Mouse (Mus musculus) inflammation-experienced regulatory T-cells, adult 6 months (primary cell): ENCODE data around the gene Arrdc2. TPM values are rescaled to one million over a fixed set of nuclear protein-coding genes. Genes with fewer than 3 reads are reported as not detected.
A peak's percentile ranks its signal among the peaks of the same experiment; 100 is the strongest.
"Not testable (repeated sequence)": the region's sequence is repeated elsewhere in the genome, so short reads cannot be mapped to it uniquely, and the experiment has no call there.

Experiments
- ATAC-seq: one replicate; pipeline ENCODE4 v1.8.0; 2017
- polyA plus RNA-seq, 3 experiments: library from polyadenylated mRNA; unstranded; fragments of 100-300 nt; shearing (Covaris generic); gene quantifications; one replicate each; pipeline ENCODE4 v1.2.1; 2017

The Arrdc2 gene
- polyA plus RNA-seq, 3 experiments from 2014 or later = 1.9 to 7.8 (median 3.7) TPM

DNA sequence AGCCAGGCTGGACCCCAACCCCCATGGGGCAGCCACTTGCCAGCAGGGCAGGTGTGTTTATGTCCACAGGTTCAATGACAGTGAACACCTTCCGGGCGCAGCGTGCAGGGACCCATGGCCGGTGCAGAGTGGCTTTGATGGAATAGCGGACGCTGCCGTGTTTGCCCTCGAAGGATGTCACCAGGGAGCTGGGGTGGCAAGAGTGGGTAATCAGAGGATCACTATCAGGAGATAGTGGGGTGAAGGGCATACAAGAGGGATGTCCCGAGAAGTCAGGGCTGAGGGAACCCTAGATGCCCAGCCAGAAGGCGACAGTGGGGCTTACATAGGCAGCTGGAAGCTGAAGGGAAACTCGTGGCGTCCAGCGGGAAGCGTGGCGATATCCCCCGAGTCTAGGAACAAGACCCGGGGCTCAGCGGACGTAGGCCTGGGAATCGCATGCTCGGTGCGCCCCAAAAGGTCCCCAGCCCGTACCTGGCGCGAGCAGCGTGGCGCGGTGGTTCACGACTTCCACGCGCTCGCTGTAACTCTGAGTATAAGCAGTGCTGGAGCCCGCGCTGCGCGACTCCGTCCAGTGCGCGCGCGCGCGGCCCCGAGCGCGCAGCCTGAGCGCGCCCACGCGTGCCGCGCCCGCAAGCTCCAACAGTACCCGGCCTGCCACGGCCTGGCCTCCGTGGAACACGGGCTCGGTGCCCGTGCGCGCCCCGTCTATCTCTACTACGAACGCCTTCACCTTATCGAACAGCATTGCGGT lies 689 bp downstream of the Arrdc2 start:
- ATAC-seq = peak; percentile 15

DNA sequence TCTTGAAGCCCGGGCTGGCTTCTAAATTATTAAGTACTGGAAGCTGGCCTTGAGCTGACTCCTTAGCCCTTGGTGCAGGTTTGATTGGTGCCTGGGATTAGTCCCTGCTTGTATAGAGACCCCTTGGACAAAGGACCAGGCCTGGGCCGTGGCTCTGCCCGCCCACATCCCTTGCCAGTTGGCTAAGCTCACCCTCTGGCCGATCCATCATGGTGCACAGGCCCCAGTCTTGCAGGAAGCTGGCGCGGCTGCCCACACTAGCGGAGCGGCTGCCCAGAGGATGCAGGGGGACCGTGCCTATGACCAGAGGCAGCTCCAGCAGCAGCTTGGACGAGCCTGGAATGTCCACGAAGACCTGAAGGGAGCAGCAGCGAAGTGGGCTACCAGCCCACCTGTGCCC lies 2.9 kb downstream of the Arrdc2 start:
- no peak for ATAC-seq

DNA sequence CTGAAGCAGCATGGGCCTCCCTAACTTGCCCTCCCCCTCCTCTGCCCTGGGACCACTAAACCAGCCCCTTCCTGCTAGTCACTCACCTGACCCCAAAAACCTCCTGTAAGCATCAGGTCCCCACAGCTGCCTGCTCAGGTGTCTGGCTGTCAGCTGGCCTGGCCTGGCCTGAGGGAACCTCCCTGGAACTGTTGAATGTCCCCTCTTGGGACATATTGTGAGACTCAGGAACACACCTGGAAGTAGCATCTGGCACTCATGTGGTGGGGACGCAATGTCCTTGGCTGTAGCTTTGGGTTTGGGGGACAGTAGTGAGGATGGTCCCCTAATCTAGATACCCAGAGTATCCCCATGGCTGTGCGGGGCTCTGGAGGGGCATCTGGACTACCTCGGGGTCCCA lies 5.4 kb downstream of the Arrdc2 start:
- ATAC-seq = no peak

DNA sequence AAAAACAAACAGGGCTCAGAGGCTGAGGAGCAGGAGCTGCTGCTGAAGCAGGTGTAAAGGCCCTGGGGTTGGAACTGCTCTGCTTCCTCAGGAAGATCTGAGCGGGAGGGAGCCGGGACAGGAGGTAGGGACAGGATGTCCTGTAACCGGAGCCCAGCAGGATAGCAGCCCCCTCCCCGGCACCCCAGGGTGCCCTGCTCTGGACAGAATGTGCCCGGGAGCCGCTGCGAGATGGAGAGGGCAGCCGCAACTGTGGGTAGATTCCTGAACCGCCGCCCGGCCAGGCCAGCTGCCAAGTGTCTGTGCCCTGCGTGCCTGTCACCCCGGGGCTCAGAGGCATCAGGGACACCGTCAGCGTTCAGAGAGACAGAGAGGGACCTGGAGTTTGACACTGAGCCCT lies 6.0 kb downstream of the Arrdc2 start:
- ATAC-seq = no peak

DNA sequence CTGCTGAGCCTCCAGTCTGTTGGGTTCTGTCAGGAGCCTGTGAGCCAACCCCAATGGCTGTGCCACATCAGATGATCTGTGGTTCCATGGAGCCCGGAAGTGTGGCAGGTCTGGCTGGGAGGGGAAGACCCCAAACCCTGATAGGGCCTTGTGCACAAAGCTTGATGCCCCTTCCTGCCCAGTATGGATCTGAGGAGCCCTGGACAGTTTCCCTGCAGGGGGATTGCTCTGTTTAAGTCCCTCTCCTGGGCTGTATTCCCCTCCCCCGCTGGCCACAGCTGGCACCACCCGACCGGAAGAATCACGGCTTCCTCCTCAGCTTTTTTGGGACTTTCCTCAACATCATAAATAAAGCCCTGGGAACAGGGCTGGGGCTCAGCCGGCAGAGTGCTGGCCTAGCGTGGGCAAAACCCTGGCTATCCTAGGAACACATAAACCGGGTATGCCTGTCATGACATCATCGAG lies 6.5 kb downstream of the Arrdc2 start:
- ATAC-seq = peak; percentile 90

DNA sequence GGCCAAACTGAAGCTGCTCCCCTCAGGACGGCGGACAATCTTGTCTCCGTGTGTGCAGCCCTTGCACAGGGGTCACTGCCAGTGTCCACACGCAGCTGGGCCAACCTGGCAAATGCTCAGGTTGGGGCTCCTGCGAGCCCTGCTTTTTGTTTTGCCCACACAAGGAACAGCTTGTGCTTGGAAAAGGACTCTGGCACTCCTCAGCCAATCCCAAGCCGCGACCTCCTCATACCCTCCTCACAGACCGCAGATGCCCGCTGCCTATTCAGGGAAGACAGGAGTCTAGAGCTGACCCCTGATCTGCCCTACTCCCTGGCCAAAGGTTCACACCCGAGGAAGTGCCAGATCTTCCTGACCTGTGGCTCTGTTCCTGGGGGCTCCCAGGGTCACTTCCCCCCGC lies 7.1 kb downstream of the Arrdc2 start:
- ATAC-seq = no peak

DNA sequence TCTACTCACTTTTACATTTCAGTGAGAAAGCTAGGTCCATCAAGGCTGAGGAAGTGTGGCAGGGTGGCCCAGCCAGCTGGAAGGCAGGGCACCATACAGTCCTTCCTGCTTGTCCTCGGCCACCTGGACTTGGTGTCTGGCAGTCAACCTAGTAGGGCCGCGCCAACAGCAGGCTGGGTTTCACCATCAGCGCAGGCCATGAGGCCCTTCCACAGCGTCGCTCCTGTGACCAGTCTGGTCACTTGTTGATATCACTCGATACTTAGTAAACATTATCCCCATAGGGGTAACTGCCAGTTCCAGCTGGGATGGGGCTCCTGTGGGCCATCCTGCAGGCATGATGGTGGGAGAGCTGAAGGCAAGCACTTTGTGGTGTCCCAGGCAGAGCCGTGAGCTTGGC lies 8.0 kb downstream of the Arrdc2 start:
- ATAC-seq = no peak

DNA sequence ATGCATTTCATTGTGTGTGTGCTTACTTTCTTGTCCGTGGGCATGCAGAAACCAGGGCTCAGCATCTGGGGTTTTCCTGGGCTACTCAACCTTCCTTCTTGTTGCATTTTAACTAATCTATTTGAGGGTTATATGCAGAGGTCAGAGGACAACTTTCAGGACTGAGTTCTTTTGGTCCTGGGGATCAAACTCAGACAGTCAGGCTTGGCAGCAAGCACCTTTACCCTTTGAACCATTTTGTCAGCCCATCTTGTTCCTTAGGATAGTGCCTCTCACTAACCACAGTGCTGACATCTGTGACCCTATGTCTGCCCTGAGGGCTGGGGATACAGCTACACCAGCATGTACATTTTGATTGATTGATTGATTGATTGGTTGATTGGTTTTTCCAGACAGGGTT lies 11.7 kb downstream of the Arrdc2 start:
- ATAC-seq = no peak

DNA sequence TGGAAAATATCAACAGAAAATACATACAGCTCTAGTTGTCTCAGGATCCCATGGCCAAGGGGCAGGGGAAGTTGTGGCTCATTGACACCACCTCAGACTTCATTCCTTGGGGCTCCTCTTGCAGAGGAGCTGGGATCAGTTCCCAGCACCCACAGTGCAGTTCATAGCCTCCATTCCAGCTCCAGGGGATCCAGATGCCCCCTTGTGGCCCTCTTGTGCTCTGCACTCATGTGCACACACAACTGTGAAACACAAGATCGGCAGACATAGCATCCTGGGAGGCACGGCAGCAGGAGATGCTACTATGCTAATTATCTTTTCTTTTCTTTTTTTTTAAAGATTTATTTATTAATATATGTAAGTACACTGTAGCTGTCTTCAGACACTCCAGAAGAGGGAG lies 12.5 kb downstream of the Arrdc2 start:
- no peak for ATAC-seq

DNA sequence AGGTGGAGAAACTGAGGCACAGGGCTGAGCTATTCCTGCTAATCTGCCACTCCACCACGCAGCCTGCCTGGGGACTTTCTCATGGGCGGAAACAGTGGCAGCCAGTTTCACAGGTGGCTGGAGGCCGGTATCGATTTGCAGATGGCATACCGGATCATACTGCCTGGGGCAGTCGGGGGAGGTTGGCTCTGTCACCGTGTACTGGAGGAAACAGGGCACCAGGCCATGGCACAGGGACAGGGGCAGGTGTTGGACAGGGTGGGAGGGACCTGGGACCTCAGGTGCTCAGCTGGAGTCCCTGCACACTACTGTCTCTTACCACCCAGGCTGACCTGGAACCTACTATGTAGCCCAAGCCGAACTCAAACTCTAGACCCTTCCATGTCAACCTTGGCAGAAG lies 13.7 kb downstream of the Arrdc2 start:
- ATAC-seq = no peak

DNA sequence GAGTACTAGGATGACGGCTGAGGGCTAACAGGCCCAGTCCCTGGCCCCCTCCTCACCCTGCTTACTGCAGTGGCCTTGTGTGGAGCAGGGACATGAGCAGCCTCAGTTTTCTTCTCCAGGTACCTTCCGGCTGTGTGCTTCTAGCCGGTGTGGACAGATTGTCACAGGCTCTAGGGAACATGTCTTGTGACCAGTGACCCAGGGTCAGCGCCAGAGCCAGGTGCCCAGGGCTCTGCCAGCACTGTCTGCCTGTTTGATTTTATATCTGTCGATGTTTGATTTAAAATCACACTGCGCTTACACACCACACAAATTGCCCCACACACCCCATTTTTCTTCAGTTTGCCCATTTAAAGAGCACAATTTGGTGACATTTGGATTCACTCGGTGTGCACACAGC lies 15.7 kb downstream of the Arrdc2 start:
- ATAC-seq = no peak

DNA sequence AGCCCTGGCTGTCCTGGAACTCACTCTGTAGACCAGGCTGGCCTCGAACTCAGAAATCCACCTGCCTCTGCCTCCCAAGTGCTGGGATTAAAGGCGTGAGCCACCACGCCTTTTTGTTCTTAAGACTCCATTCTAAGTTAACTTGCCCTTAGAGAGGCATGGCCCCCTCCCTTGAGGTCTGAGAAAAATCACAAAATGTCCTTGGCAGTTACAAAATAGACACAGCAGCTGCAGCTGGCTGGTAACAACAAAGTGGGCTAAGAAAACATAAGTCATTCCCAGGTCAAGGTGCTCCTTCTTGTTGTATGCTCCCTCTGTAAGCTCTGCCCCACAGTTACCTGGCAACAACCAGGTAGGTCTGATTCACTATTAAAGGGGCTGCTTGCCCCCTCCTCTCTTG lies 16.9 kb downstream of the Arrdc2 start:
- not testable (repeated sequence) for ATAC-seq

DNA sequence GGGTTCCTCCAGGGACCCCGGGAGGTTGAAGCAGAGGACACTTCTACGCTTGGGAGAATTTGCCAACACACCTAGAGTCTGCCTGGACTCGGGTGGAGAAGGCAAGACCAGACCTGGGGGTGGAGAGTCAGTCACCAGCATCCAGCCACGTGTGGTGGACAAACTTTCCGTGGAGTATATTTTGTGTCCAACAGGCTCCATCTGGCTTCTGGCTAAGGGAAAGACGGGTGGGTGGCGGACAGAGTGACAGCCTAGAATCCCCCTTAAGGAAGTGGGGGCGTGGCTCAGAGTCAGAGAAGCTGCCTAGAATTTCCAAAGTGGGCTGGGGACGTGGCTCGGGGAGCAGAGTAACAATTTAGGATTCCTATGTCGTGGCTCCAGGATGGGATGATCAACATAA lies 17.5 kb downstream of the Arrdc2 start:
- ATAC-seq = no peak

DNA sequence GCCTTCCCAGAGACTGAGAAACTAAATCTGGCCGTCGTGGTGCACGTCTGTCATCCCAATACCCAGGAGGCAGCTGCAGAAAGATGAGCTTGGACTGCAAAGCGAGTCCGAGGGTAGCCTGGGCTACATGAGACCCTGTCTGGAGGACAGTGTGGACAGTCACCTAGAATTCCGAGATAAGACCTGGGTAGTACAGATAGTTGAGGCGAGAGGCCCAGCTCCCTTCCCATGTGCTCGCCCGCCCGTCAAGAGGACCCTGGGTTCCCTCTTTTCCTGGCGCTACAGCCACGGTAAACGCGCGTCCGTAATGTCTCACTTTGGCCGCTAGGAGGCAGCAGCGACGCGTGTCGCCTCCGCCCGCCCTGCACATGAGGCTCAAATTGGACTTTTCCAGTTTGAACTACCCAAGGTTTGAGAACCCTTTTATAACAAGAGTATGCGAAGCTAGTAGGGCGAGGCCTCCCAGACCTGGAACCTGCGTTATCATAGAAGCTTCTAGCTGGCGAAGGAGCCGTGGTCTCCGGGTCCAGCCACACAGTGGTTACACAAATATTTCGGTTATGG lies 18.0 kb downstream of the Arrdc2 start:
- ATAC-seq = peak; percentile 70

DNA sequence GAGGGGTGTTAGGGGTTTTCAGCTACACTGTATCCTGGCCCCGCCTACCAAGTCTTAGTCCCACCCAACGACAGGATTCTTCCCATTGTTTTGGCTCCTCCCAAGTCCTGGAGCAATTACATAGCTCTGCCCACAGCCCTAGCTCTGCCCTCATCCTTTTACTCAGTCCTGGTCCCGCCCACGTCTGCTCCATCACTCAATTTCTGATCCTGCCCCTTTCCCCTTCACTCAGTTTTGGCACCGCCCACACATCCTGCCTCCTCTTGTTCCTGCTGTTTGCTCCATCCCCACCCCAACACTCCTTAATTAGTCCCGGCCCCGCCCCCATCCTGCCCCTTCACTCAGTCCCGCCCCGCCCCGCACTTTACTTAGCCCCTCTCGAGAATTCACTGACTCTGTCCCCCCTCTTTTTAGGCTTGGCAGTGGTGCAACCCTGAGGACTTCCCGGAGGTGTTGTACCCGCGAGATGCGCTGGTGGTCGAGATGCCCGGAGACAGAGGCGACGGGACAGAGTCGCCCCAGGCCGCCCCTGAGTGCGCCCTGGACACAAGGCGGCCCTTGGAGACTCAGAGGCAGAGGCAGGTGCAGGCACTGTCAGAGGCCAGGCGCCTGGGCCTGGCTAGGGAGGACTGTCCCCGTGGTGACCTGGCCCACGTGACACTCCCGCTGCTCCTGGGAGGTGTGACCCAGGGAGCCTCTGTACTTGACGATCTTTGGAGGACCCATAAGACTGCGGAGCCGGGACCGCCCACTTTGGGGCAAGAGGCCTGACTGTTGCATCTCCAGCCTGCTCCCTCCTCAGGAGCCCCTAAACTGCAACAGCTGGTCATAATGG lies 19.2 kb downstream of the Arrdc2 start:
- no peak for ATAC-seq

DNA sequence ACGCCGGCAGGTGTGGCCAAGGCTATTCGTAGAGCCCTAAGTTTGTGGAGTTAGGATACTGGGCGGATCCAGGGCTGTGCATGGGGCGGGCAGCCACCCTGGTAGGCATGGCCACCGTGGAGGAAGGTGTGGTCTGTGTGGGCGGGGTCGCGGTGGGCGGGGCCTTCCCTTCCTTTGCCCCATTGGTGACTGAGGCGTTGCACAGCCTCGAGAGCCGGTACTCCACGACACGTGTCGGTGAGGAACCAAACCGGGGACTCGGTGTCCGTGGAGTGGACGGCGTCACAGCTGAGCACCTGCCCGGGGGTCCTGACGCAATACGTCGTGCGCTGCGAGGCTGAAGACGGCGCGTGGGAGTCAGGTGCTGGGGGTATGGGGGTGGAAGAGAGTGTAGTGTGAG lies 22.8 kb downstream of the Arrdc2 start:
- no peak for ATAC-seq

DNA sequence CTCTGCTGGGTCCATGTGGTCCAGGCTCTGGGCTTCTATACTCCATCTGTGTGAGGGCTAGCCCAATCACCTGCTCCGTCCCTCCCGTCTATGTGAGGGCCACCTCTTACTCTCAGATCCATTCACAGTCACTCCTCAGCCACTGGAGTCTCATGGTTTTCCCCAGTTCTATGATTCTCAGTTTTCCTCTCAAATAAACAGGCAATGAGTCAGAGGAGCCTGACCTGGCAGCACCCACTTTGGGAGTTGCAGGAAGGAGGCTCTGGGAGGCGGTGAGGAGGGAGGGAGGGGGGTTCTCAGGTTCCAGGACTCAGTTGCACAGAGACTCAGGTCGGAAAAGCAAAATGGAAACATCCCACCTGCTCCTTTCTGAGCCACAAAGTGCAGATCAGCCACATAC lies 26.6 kb downstream of the Arrdc2 start:
- no peak for ATAC-seq

DNA sequence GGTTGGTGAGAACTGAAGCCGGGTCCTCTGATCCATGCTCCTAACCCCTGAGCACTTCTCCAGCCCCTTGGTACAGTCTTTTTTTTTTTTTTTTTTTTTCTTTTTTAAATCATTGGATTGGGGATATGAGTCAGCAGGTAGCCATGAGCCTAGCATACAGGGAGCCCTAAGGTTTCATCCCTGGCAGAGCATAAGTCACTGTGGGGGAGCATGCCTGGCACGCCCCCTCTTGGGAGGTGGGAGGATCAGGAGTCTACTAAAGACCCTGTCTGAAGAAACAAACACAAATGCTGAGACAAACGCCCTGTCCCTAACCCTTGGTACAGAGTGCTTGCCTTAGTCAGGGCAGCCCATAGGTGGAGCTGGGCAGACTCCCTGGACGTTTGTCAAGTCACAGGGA lies 27.5 kb downstream of the Arrdc2 start:
- no peak for ATAC-seq

DNA sequence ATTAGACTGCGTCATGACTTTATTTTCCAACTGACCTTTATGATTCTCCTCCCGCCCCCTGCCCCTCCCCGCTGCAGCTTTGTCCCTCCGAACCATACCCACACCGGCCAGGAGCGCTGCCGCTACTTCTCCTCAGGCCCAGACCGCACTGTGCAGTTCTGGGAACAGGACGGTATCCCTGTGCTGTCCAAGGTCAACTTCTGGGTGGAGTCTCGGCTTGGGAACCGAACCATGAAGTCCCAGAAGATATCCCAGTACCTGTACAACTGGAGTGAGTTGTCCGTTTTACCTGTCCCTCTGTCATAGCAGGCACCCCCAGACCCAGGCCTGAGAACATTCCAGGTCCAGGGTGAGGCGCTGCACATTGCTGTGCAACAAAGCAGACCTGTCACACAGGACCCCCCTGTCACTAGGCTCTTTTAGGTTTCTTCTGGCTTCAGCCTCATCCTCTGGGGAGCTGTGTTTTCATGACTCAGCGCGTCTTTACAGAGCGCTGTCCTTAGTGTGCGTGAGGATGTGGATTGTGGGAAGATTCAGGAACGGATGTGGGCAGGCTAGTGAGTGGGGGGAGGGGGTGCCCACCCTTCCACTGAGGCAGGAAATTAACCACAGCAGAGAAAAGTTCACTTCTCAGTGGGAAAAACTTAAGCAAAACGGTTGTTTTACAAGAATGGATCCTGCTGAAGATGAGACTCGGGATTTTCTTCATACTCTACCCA lies 28.4 kb downstream of the Arrdc2 start:
- ATAC-seq = peak; percentile 18

DNA sequence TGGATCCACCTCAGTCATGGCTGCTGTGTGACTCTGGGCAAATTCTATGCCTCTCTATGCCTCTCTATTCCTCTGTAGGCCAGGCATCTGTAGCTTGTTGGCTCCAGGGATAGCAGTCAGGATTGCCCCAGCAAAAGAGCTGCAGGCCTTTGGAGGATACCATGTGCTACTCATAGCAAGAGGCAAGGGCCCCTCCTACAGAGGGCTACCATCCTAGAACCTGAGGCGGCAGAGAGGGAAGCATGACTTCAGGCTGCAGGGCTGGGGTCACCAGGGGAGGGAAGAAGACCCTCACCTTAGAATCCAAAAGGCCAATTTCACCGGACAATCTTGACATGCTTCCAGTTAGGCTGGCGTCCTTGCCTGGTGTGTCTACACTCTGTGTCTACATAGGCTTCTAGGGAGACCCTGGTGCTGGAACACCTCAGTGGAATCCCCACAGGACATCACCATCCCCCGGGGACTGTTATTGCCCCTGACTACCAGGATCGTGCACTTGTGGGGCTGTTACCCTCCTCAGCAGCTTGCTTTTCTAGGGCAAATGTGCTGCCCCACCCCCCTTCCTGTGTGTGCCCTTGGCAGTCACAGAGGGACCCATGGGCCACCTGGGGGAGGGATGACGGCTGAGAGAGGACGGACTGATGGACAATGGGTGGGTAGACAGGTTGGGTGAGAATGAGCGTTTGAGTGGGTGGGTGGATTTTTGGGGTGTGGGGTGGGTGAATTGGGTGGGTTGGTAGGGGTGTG lies 30.4 kb downstream of the Arrdc2 start:
- no peak for ATAC-seq

DNA sequence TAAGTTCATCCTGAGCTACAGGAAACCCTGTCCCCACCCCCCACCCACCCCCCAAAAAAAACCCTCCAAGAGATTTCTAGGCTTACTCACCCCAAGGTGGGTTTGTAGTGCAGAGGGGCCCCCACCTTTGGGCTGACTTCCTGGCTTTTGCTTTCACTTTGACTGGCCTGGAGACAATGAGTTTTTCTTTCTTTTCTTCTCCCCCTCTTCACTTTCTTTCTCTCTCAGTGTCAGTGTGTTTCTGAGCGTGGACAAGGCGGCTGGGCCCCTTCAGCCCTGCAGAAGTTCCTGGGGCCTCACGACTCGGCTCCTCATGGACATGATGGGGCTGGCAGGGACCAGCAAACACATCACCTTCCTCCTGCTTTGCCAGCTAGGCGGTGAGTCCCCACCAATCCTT lies 31.3 kb downstream of the Arrdc2 start, which contains the start of gene Il12rb1:
Il12rb1 (plus strand) TSS at position 211 of the 400 bp plus-strand sequence.
- ATAC-seq = peak; percentile 65

DNA sequence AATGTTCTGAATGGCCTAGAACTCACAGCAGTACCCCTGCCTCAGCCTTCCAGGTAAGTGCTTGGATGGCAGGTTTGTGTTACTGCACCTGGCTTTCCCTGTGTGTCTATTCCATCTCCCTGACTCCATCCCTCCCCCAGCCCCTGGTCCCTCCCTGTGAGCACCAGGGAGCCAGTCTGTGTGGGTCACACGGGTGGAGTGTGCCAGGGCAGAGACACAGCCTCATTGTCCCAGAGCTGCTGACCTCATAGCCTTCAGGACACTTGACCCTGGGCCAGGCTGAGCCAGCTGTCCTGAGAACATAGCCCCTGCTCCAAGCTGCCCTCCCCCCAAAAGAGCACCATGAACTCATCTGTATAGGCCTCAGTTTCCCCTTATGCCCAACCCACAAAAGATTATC lies 32.2 kb downstream of the Arrdc2 start:
- no peak for ATAC-seq
